Mouse (Mus musculus): ENCODE results near the gene Myo5c. TPM values are rescaled to one million over a fixed set of nuclear protein-coding genes. Genes with fewer than 3 reads are reported as not detected.
"Not testable (repeated sequence)": the region's sequence is repeated elsewhere in the genome, so short reads cannot be mapped to it uniquely, and the experiment has no call there.

Myo5c gene
- total and polyA plus RNA-seq, 3 experiments, result 0.13 TPM; not detected in 2

DNA sequence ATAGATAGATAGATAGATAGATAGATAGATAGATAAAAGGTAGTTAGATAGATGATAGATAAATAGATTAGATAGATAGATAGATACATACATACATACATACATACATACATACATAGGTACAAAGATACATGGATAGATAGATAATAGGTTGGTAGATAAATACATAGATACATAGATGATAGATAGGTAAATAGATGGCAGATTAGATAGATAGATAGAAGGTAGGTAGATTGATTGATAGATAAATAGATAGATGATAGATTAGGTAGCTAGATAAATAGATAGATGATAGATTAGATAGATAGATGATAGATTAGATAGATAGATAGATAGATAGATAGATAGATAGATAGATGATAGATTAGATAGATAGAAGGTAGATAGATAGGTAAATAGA lies 17.1 kb downstream of the Myo5c start:
- Histone ChIP-seq H3K4me3 (ENCODE audit: control insufficient read depth in 1 of 2, insufficient read depth in 1 of 2, low read depth in 2 of 2, low read length in 2 of 2) (no peak overlapping the region), H3K79me2 (ENCODE audit: control insufficient read depth, insufficient read depth, low read length, poor library complexity) (no peaks in the 10 kb centered on the region)
- TF ChIP-seq GATA1 (IDR thresholded peaks at IDR 0.05; ENCODE audit: low read depth, low read length), result peak; percentile 55; the same call in 1 of the 2 replicates
- TF ChIP-seq TAL1 (IDR thresholded peaks at IDR 0.05; ENCODE audit: low read length), result no peak

GRCm38 (mm10) chr9:75253158-75253557 lies 21.3 kb downstream of the Myo5c start:
- H3K4me1 ChIP-seq (ENCODE audit: control insufficient read depth in 1 of 2, insufficient read depth in 2 of 2, low read length in 2 of 2); H3K9me3 ChIP-seq (replicated peaks; ENCODE audit: insufficient read depth, low read length); H3K36me3 ChIP-seq (ENCODE audit: control insufficient read depth in 1 of 2, insufficient read depth in 2 of 2, low read length in 2 of 2); H3K79me2 ChIP-seq (ENCODE audit: control insufficient read depth, insufficient read depth, low read length, poor library complexity); H3K27me3 ChIP-seq (ENCODE audit: control insufficient read depth in 1 of 2, insufficient read depth in 2 of 2, low read length in 2 of 2); H3K27ac ChIP-seq (ENCODE audit: control insufficient read depth, low read depth, low read length); DNase-seq (ENCODE audit: low read depth, low spot score); H3K9ac ChIP-seq (ENCODE audit: control insufficient read depth, low read depth, low read length, poor library complexity, severe bottlenecking); H3K4me3 ChIP-seq (ENCODE audit: control insufficient read depth in 1 of 2, insufficient read depth in 1 of 2, low read depth in 2 of 2, low read length in 2 of 2): not testable (repeated sequence)

More for the DNA sequence above, 17.1 kb downstream of the Myo5c start:
- DNase-seq (ENCODE audit: low read depth, low spot score), result no peak
- H3K36me3 ChIP-seq (ENCODE audit: control insufficient read depth in 1 of 2, insufficient read depth in 2 of 2, low read length in 2 of 2), result no peaks in the 10 kb centered on the region
- H3K4me1 ChIP-seq (ENCODE audit: control insufficient read depth in 1 of 2, insufficient read depth in 2 of 2, low read length in 2 of 2), result no peaks in the 10 kb centered on the region
- H3K27ac ChIP-seq (ENCODE audit: control insufficient read depth, low read depth, low read length), result no peak overlapping the region
- no peak overlapping the region for H3K9ac ChIP-seq (ENCODE audit: control insufficient read depth, low read depth, low read length, poor library complexity, severe bottlenecking)
- no peaks in the 10 kb centered on the region for H3K27me3 ChIP-seq (ENCODE audit: control insufficient read depth in 1 of 2, insufficient read depth in 2 of 2, low read length in 2 of 2)
- no peaks in the 10 kb centered on the region for H3K9me3 ChIP-seq (replicated peaks; ENCODE audit: insufficient read depth, low read length)

DNA sequence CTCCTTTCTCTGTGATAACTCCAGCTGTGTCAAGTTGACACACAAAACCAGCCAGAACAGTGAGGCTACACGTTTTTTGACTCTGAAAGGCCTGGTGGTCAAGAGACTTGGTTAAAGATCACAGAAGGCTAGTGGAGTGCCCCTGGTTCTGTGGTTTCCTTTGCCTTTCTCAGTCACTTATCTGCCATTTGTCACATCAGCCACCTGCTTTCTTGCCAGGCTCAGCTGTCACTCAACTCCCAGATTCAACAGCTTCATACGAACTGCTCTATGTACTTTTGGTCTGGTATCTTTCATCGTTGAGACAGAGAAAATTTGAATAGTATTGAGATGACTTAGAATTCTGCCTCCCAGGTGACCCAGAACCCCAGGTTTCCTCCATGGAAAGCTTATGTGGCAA lies 21.9 kb downstream of the Myo5c start:
- H3K79me2 ChIP-seq (ENCODE audit: control insufficient read depth, insufficient read depth, low read length, poor library complexity), result no peaks in the 10 kb centered on the region
- no peak overlapping the region for H3K9ac ChIP-seq (ENCODE audit: control insufficient read depth, low read depth, low read length, poor library complexity, severe bottlenecking)
- H3K27ac ChIP-seq (ENCODE audit: control insufficient read depth, low read depth, low read length), result no peak overlapping the region
- peak; percentile 20 for DNase-seq (ENCODE audit: low read depth, low spot score)
- no peaks in the 10 kb centered on the region for H3K27me3 ChIP-seq (ENCODE audit: control insufficient read depth in 1 of 2, insufficient read depth in 2 of 2, low read length in 2 of 2)
- no peaks in the 10 kb centered on the region for H3K36me3 ChIP-seq (ENCODE audit: control insufficient read depth in 1 of 2, insufficient read depth in 2 of 2, low read length in 2 of 2)
- H3K4me3 ChIP-seq (ENCODE audit: control insufficient read depth in 1 of 2, insufficient read depth in 1 of 2, low read depth in 2 of 2, low read length in 2 of 2), result no peak overlapping the region
- TF ChIP-seq POLR2AphosphoS5 (IDR thresholded peaks at IDR 0.05; ENCODE audit: borderline replicate concordance, low read depth, low read length) (no peak), GATA1 (IDR thresholded peaks at IDR 0.05; ENCODE audit: low read depth, low read length) (no peak), TAL1 (IDR thresholded peaks at IDR 0.05; ENCODE audit: low read length) (peak; percentile 7; the same call in 1 of the 2 replicates)
- H3K9me3 ChIP-seq (replicated peaks; ENCODE audit: insufficient read depth, low read length), result no peaks in the 10 kb centered on the region
- H3K4me1 ChIP-seq (ENCODE audit: control insufficient read depth in 1 of 2, insufficient read depth in 2 of 2, low read length in 2 of 2), result peaks cover 0 to 7% of the 10 kb centered on the region in 2 experiments; a peak in 2 of 4 replicates

DNA sequence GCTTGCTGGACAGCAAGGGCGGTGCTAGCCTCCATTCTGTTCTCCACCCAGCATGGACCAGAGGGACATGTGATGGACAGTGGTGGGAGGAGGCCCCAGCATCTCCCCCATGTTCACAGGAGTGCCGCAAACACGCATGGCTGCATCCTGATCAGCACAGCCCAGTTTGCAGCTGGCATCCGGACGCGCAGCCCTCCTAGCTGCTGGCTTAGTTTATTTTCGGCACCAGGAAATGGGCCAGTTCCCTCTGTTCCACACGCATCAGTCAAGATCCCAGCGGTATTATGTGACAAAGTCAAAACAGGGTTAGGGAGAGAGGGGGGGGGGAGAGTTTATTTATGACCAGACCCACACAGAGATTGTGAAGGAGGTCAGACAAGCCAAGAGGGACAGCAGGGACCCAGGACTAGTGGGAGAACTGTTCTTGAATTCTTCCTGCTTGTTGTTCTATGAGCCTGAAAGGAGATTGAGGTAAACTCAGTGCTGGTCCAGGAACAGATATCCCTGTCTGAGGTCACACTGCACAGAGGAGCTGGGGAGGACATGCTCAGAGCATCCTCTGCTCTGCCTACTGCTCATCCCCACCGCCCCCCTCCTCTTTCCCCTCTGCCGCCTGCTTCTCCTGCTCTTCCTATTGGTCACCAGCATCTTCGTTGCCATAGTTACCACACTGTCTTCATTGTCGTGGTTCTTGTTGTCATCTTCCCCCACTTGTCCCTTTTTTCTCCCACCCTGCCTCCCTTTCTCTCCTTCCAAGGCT lies 22.6 kb downstream of the Myo5c start:
- no peaks in the 10 kb centered on the region for H3K27me3 ChIP-seq (ENCODE audit: control insufficient read depth in 1 of 2, insufficient read depth in 2 of 2, low read length in 2 of 2)
- peaks cover 0 to 7% of the 10 kb centered on the region in 2 experiments; a peak in 2 of 4 replicates for H3K4me1 ChIP-seq (ENCODE audit: control insufficient read depth in 1 of 2, insufficient read depth in 2 of 2, low read length in 2 of 2)
- DNase-seq (ENCODE audit: low read depth, low spot score), result no peak
- no peaks in the 10 kb centered on the region for H3K9me3 ChIP-seq (replicated peaks; ENCODE audit: insufficient read depth, low read length)
- H3K36me3 ChIP-seq (ENCODE audit: control insufficient read depth in 1 of 2, insufficient read depth in 2 of 2, low read length in 2 of 2), result no peaks in the 10 kb centered on the region
- no peak overlapping the region for H3K4me3 ChIP-seq (ENCODE audit: control insufficient read depth in 1 of 2, insufficient read depth in 1 of 2, low read depth in 2 of 2, low read length in 2 of 2)
- TF ChIP-seq GATA1 (IDR thresholded peaks at IDR 0.05; ENCODE audit: low read depth, low read length), result no peak
- no peak for TF ChIP-seq CHD1 (IDR thresholded peaks at IDR 0.05; ENCODE audit: low read depth, low read length)
- TF ChIP-seq EP300 (IDR thresholded peaks at IDR 0.05; ENCODE audit: low read depth in 1 of 2, low read length in 2 of 2), result no peak
- TF ChIP-seq MAFK (IDR thresholded peaks at IDR 0.05; ENCODE audit: borderline replicate concordance, low read depth, low read length), result no peak
- no peak for TF ChIP-seq MAZ (IDR thresholded peaks at IDR 0.05; ENCODE audit: low read depth, low read length)
- TF ChIP-seq GABPA (IDR thresholded peaks at IDR 0.05; ENCODE audit: low read depth, low read length), result no peak
- TF ChIP-seq TCF12 (IDR thresholded peaks at IDR 0.05; ENCODE audit: low read depth, low read length), result no peak
- no peak overlapping the region for H3K9ac ChIP-seq (ENCODE audit: control insufficient read depth, low read depth, low read length, poor library complexity, severe bottlenecking)
- H3K79me2 ChIP-seq (ENCODE audit: control insufficient read depth, insufficient read depth, low read length, poor library complexity), result no peaks in the 10 kb centered on the region
- H3K27ac ChIP-seq (ENCODE audit: control insufficient read depth, low read depth, low read length), result no peak overlapping the region

Measured in MEL (cell line).